Mouse (Mus musculus) stomach, postnatal 0 days (tissue): ENCODE results near the gene Bik.

Experiments
- CTCF ChIP-seq: IDR thresholded peaks from 2 replicates; pipeline ENCODE4 v1.5.1; 2016; ENCODE audit warnings: antibody characterized with exemption, low read depth, mild to moderate bottlenecking, moderate library complexity
- EP300 ChIP-seq: optimal IDR thresholded peaks from 2 replicates; pipeline ENCODE3; 2016; ENCODE audit warnings: antibody characterized with exemption

- no peak for TF ChIP-seq CTCF
- no peak for TF ChIP-seq EP300
Observed at GRCm38 (mm10) chr15:83523196-83523595, 3.5 kb upstream of the Bik start.
